Mouse (Mus musculus) lung, postnatal 4 days (tissue): ENCODE measurements around the gene Tex14.
"Not testable (repeated sequence)": the region's sequence is repeated elsewhere in the genome, so short reads cannot be mapped to it uniquely, and the experiment has no call there.

Experiments
- DNase-seq, 2 experiments: peaks; one replicate each; pipeline ENCODE4 v3.0.0; 2021

Tex14 gene

GRCm38 (mm10) chr11:87426450-87427250 lies 21.8 kb downstream of the Tex14 start:
- peak; percentile 85 to 89 for DNase-seq

DNA sequence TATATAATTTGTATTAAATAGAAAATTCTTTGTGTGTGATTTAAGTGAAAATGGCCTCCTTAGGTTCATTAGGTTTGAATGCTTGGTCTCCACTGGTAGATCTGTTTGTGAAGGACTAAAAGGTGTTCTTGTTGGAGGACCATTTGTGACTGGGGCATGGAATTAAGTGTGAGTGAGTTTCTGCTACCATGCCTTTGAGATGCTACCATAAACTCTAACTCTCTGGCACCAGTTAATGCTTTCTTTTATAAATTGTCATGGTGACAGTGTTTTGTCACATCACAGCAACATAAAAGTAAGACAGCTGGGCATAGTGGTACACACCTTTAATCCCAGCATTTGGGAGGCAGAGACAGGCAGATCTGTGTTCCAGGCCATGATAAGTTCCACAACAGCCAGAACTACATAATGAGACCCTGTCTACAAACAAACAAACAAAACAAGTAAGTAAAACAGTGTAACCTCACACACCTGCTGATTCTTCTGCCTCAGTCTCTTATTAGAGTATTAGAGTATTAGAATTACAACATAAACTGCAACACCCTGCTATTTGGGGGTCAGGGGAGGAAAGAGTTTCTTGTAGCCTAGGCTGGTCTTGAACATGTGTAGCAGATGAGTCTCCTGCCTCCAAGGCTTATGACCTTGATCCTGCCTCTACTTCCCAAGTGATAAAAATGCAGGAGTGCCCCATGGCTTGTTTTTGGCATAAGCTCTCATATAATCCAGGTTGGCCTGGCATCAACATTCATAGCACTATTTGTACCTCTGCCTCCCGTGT lies 22.6 kb downstream of the Tex14 start:
- no peak for DNase-seq

GRCm38 (mm10) chr11:87428051-87428673 lies 23.3 kb downstream of the Tex14 start:
- DNase-seq = no peak

GRCm38 (mm10) chr11:87429363-87429762 lies 24.5 kb downstream of the Tex14 start:
- no peak for DNase-seq

DNA sequence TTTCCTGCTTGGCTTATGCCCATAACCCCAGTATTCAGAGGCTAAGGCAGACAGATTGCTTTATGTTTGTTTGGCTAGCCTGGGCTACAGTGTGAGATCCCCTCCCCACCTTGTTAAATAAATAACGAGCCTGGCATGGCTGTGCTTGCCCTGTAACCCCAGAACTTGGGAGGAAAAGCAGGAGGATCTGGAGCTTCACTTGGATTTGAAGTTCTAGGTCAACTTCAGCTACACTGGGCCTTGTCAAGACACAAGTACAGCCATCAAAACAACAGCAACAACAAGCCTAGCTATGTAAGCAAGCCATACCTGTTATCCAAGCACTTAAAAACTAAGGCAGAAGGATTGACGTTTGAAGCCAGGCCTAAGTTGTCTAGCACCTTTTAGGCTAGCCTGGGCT lies 25.5 kb downstream of the Tex14 start:
- no peak for DNase-seq

DNA sequence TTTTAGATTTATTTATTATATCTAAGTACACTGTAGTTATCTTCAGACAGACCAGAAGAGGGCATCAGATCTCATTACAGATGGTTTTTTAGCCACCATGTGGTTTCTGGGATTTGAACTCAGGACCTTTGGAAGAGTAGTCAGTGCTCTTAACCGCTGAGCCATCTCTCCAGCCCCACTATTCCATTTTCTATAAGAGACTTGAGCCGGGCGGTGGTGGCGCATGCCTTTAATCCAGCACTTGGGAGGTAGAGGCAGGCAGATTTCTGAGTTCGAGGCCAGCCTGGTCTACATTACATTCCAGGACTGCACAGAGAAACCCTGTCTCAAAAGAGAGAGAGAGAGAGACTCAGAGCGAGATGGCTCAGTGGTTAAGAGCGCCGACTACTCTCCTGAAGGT lies 26.9 kb downstream of the Tex14 start:
- not testable (repeated sequence) for DNase-seq

DNA sequence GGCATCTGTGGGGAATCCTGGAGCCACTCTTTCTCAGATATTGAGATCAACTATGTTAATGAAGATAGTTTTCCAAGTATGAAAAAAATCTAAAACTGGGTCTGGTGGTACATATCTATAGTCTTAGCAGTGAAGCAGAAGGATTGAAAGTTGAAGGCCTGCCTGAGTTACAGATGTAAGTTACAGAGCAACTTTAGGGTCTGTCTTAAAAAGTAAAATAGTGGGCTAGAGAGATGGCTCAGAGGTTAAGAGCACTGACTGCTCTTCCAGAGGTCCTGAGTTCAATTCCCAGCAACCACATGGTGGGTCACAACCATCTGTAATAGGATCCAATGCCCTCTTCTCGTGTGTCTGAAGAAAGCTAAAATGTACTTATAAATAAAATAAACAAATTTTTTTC lies 27.6 kb downstream of the Tex14 start:
- no peak for DNase-seq

DNA sequence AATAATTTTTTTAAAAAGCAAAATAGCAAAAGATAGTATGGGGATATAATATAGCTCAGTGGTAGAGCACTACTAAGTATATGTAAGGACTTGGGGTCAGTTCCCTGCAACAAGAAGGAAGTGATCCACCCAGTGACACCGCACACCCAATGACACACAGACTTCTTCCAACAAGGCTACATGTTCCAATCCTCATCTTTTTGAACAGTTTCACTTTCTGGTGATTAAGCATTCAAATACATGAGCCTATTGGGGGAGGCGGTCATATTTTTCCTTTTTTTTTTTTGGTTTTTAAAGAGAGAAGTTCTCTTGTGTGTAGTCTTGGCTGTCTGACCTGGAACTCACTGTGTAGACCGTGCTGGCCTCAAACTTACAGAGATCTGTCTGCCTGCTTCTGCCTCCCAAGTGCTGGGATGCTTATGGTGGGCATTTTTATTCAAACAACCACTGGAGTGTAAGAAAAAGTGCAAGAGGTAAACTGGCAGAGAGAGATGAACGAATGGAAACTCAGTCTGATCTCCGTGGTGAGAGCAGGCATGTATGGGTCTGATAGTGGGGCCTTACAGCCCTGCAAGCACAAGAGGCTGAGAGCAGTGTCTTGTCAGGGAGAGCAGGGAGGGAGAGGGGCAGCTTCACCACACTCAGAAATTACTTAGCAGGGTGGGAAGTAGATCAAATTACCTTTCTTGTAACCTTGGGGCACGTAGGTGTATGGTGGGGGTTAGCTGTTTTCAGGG lies 28.2 kb downstream of the Tex14 start:
- DNase-seq = no peak

GRCm38 (mm10) chr11:87435107-87435506 lies 30.2 kb downstream of the Tex14 start:
- DNase-seq = not testable (repeated sequence)

DNA sequence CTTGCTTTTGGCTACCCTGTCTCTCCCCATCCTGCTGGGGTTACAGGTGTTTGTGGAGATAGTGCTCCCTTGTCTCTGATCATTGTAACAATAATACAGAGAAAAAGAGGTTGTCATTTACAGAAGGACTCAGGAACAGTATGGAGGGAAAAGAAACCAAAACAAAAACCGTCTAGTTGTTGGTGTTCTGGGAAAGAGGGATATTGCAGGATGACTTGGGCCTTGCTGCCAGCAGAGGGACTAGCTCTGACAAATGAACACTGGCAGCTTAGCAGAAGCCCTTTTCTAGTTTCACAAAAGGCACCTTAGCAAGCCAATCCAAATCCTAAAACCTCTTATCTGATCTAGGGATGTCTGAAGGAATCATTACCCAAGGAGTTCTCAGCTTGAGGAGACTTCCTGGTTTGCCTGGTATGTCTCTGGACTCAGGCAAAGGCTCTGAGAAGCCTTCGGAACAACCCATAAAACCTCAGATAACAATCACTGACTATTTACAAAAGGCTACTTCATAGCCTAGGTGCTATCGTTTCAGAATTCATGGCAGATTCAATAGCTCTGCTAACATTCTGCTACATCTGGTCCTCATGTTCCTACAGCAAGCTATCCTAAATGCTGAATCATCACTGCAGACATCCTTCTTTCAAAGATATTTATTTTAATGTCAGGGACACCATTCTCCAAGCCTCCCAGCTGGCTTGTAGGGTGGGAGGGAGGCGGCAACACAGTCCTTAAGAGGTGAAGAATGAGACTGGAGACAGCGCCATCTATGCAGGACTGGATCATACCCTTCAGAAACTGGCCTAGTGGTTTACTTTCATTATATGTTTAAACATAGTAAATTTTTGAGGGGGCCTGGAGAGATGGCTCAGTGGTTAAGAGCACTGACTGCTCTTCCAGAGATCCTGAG lies 31.7 kb downstream of the Tex14 start:
- DNase-seq = no peak

DNA sequence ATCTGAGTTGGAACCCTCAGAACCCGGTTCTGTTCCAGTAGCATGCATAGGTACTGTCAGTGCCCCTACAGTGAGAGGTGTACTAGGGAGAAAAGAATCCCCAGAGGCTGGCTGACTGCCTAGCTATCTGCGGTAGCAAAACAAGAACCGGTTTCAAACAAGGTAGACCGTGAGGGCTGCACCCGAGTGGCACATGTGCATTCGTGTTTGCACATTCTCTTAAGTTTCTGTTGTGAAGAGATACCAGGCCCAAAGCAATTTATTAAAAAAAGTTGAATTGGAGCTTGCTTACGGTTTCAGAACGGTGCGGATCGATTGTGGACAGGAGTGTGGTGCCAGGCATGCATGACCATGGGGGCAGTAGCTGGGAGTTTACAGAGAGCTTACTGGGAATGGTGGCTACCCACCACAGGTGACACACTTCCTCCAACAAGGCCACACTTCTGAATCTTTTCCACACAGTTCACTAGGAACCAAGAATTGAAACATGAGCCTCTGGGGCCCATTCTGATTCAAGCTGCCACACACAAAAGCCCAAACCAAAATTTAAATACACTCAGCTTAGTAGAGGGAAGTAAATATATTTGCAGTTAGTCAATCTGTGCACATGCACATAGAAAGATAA lies 35.0 kb downstream of the Tex14 start:
- DNase-seq = no peak

- peak; percentile 86 to 91 for DNase-seq
These were observed 37.9 kb downstream of the Tex14 start for GRCm38 (mm10) chr11:87442643-87443372.

- peak; percentile 71 to 75 for DNase-seq
These were observed 38.6 kb downstream of the Tex14 start for GRCm38 (mm10) chr11:87443373-87443883.

DNA sequence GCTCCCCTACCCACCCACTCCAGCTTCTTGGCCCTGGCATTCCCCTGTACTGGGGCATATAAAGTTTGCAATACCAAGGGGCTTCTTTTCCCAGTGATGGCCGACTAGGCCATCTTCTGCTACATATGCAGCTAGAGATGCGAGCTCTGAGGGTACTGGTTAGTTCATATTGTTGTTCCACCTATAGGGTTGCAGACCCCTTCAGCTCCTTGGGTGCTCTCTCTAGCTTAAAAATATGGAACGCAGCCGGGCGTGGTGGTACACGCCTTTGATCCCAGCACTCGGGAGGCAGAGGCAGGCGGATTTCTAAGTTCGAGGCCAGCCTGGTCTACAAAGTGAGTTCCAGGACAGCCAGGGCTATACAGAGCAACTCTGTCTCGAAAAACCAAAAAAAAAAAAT lies 39.2 kb downstream of the Tex14 start:
- not testable (repeated sequence) for DNase-seq

- no peak for DNase-seq
These were observed 40.0 kb downstream of the Tex14 start for GRCm38 (mm10) chr11:87444735-87445428.

DNA sequence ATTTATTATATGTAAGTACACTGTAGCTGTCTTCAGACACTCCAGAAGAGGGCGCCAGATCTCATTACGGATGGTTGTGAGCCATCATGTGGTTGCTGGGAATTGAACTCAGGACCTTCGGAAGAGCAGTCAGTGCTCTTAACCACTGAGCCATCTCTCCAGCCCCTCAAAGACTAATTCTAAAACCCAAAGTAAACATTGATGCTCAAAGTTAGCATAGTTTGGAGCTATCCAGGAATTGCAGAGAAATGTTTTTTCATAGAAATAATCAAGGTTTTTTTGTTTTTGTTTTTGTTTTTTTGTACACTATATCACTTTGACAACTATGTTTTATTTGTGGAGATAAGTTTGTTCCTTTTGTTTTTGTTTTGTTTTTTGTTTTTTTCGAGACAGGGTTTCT lies 40.7 kb downstream of the Tex14 start:
- not testable (repeated sequence) for DNase-seq

- DNase-seq = no peak
These were observed 41.3 kb downstream of the Tex14 start for GRCm38 (mm10) chr11:87446159-87446558.

DNA sequence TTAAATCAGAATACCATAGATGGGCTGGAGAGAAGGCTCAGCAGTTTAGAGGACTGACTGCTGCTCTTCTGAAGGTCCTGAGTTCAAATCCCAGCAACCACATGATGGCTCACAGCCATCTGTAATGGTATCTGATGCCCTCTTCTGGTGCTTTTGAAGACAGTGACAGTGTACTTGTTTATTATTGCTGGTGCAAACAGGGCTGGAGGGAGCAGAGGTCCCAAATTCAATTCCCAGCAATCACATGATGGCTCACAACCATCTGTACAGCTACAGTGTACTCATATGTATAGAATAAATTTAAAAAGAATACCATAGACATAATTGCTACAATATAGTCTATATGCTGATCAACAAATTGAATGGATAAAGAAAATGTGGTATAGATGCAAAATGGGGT lies 42.6 kb downstream of the Tex14 start:
- no peak for DNase-seq

DNA sequence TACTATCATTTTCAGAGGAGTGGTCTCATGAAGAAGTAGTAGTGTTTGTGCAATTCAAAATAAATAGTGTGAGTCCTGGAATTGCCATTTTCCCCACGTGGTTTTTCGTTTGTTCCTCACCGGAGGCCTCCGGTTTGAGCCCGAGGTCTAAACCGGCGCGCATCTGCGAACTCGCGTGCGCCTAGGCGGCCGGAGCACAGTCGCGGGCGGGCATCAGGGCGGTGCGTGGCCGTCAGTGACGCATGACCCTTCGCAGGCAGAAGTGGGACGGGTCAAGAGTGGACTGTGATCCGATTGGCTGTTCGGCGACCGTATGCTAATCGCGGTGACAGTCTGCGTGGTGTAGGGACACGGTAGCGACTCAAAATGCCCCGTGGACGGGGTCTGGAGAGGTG lies 43.2 kb downstream of the Tex14 start:
- peak; percentile 97 to 98 for DNase-seq
